Mouse (Mus musculus) layer of hippocampus, adult 2 months (tissue): ENCODE measurements around the gene Mrpl1. TPM values are rescaled to one million over a fixed set of nuclear protein-coding genes. Genes with fewer than 3 reads are reported as not detected.

Experiments
- DNase-seq, 2 experiments: peaks; one replicate each; pipeline ENCODE4 v3.0.0; 2022; ENCODE audit warnings: low spot score in 2 of 2
- H3K27ac ChIP-seq: fragments of 200-600 bp; 2 replicates; pipeline ENCODE4 v1.8.1; 2022
- H3K4me3 ChIP-seq: fragments of 200-600 bp; 2 replicates; pipeline ENCODE4 v1.8.1; 2022; ENCODE audit warnings: mild to moderate bottlenecking
- CTCF ChIP-seq: fragments of 200-600 bp; conservative IDR thresholded peaks from 2 replicates; pipeline ENCODE4 v1.8.1; 2022; ENCODE audit warnings: antibody characterized with exemption, mild to moderate bottlenecking, moderate library complexity
- total RNA-seq, 2 experiments: library from RNA; stranded (reverse); gene quantifications; 2 replicates each; pipeline ENCODE4 v1.2.3; 2021

The Mrpl1 gene
- total RNA-seq, 2 experiments from 2014 or later = 15.8 to 17.4 TPM

GRCm38 (mm10) chr5:96219512-96219911, 10.2 kb downstream of the Mrpl1 start:
- TF ChIP-seq CTCF = no peak
- H3K27ac ChIP-seq = no peak overlapping the region
- no peak overlapping the region for H3K4me3 ChIP-seq
- no peak for DNase-seq

DNA sequence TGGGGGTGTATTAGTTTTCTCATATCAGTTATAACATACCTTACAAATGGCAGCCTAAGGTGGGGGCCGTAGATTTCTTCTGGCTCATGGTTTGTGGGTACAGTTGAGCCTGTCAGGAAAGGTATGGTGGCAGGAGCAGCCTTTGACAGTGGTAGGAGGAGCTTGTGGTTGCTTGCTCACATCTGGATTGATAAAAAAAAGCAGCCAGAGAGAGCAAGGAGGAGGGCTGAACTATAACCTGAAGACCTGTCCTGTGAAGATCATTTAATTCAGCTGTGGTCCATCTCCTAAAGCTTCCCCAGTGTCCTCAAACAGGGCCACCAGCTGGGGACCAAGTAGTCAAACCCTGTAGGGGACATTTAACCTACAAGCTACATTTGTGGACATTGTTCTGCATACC, 12.0 kb downstream of the Mrpl1 start:
- no peak for DNase-seq
- peak overlapping the region; percentile 64 for H3K27ac ChIP-seq
- H3K4me3 ChIP-seq = no peak overlapping the region
- TF ChIP-seq CTCF = no peak

DNA sequence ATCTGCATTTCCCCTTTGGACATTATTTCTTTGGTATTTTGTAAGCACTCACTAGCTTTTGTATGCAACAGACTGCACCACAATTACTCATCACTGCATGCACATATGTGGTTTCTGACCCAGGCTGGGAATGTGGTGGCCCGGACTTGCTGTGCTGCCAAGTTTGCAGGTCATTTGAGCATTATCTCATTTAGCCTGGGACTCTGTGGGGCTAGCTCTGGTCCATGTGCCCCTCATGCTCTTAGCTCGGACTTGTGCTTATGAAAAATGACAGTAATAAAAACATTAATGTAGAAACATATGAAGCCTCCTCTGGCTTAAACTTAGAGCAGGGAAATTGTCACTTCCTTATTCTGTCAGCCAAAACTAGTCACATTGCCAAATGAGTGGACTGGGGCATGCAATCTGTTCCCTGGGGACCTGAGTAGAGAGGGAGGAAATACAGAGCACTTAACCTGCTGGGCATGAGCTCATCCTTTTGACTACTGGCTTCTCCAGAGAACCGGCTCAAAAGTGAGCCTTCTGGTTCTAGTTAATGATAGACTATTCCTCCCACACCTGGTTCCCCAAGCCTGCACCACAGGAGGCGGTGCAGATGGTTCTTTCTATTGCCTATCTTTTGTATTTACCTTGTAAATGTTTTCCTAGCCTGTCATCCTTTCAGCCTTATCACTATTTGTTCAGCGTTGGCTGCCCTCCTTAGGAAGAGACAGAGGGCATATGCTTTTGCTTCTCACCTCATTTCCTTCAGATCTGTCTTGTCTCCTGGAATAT, 12.7 kb downstream of the Mrpl1 start:
- H3K27ac ChIP-seq = peak overlapping the region; percentile 64
- DNase-seq = peak; percentile 20 to 22
- TF ChIP-seq CTCF = no peak
- H3K4me3 ChIP-seq = no peak overlapping the region

- TF ChIP-seq CTCF = no peak
- no peak for DNase-seq
- 0 out of 2 replicates have a peak overlapping the region, but pooled peaks have one; percentile 64 for H3K27ac ChIP-seq
- no peak overlapping the region for H3K4me3 ChIP-seq
These were observed 13.7 kb downstream of the Mrpl1 start for GRCm38 (mm10) chr5:96222964-96223363.

- Histone ChIP-seq H3K27ac (peak overlapping the region; percentile 28; the same call in 1 of the 2 replicates), H3K4me3 (no peak overlapping the region)
- DNase-seq = no peak
- no peak for TF ChIP-seq CTCF
These were observed 17.2 kb downstream of the Mrpl1 start for GRCm38 (mm10) chr5:96226490-96226889.

DNA sequence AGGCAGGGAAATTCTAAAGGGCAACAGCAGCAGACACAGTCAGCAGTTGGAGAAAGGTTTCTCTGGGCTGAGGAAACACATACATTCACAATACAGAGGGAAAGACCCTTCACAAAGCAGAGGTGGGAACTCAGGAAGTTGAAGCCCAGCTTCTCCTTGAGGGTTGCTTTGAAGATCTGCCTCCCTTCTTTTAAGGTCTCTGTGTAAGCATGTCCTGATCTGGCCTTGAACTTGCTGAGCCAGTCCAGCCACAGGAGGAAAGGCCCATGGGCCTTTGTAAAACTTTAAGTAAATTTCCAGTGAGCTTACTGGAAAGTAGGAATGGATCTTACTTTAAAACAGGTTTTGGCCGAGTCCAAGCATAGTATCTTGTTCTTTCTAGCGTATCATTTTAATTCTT, 19.7 kb downstream of the Mrpl1 start:
- H3K27ac ChIP-seq = no peak overlapping the region
- no peak overlapping the region for H3K4me3 ChIP-seq
- no peak for TF ChIP-seq CTCF
- no peak for DNase-seq

GRCm38 (mm10) chr5:96238797-96239196, 29.5 kb downstream of the Mrpl1 start:
- TF ChIP-seq CTCF = no peak
- no peak overlapping the region for H3K4me3 ChIP-seq
- DNase-seq = no peak
- H3K27ac ChIP-seq = no peak overlapping the region

- TF ChIP-seq CTCF = no peak
- DNase-seq = no peak
- Histone ChIP-seq H3K4me3 (no peak overlapping the region), H3K27ac (no peak overlapping the region)
These were observed 31.6 kb downstream of the Mrpl1 start for GRCm38 (mm10) chr5:96240856-96241255.

DNA sequence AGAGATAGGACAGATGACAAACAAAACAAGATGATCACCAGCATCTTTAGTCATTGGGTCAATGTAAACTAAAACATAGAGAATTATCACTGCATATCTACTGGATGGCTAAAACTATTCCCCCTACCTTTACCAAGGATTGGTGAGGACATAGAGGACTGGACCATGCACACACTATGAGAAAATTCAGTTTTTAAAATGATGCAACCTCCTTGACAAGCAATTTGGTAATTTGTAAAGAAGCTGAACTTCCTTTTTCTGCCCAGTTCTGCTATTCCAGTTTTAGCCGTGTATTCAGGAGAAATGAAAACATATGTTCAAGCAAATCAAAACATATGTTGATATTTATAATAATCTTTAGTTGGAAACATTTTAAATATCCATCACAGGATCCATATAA, 35.2 kb downstream of the Mrpl1 start:
- TF ChIP-seq CTCF = no peak
- no peak overlapping the region for H3K4me3 ChIP-seq
- DNase-seq = no peak

DNA sequence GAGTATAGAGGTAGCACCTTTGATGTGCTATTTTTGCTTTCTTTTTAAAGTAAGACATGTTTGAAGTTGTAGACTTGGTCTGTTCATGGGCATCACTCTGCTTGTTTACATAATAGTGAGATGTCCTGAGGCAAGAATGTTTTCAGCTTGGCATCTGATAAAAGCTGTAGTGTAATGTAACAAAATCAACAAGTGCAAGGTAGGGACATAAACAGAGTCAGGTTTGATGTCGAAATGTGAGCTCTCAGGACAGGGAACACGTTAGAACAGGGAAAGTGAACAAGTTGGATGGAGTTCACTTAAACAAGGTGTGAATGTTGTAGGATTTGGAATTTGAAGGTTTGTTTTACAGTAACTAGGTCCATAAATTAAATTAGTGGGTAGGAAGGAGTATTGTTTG, 44.7 kb downstream of the Mrpl1 start:
- TF ChIP-seq CTCF = no peak
- H3K4me3 ChIP-seq = no peak overlapping the region
- DNase-seq = no peak
- H3K27ac ChIP-seq = no peak overlapping the region

More for the DNA sequence above, 35.2 kb downstream of the Mrpl1 start:
- H3K27ac ChIP-seq = no peak overlapping the region

DNA sequence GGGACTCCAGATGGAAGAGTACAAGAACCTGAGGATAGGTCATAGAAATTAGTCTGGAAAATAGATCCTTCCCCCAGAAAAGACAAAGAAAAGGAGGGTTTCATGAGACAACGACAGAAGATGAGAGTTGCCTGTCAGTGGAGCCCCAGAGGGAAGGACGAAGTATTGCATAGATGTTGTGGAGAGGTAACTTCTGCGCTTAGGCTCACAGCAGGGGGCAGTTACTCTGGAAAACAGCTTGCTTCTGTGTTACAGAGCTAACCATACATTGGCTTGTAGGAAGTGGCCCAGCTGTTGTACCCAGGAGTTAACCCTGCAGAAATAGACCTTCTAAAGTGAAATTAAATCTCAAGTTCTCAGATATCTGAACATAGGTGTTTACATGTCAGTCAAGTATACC, 45.9 kb downstream of the Mrpl1 start:
- H3K4me3 ChIP-seq = no peak overlapping the region
- no peak overlapping the region for H3K27ac ChIP-seq
- no peak for TF ChIP-seq CTCF
- DNase-seq = no peak

DNA sequence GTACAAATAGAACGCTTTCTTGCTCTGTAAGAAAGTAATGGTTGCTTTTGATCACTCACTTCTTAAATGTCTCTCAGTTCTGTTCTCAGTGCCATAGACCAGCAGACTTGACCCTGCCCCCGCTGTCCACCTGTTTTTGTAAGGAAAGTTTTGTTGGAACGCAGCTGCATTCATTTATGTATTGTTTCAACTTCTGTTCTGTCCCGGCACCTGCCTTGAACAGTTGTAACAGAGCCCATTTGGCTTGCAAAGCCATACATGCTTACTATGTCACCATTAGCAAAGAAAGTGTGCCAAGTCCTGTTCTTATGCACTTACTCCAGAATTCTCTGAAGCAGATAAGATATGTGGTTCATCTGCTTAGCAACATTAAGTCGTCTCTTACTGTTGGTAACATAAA, 48.9 kb downstream of the Mrpl1 start:
- TF ChIP-seq CTCF = no peak
- H3K27ac ChIP-seq = no peak overlapping the region
- H3K4me3 ChIP-seq = no peak overlapping the region
- DNase-seq = no peak

GRCm38 (mm10) chr5:96267017-96267702, 57.9 kb downstream of the Mrpl1 start:
- Histone ChIP-seq H3K27ac (no peak overlapping the region), H3K4me3 (no peak overlapping the region)
- peak; percentile 46 to 68 for DNase-seq
- TF ChIP-seq CTCF = peak; percentile 93

GRCm38 (mm10) chr5:96271070-96271469, 61.8 kb downstream of the Mrpl1 start:
- Histone ChIP-seq H3K27ac (no peak overlapping the region), H3K4me3 (no peak overlapping the region)
- no peak for TF ChIP-seq CTCF
- DNase-seq = no peak
